Mouse (Mus musculus): Measurements from ENCODE around the gene Svs3b. TPM values are rescaled to one million over a fixed set of nuclear protein-coding genes. Genes with fewer than 3 reads are reported as not detected.

The Svs3b gene
- not detected for total RNA-seq (2023)

DNA sequence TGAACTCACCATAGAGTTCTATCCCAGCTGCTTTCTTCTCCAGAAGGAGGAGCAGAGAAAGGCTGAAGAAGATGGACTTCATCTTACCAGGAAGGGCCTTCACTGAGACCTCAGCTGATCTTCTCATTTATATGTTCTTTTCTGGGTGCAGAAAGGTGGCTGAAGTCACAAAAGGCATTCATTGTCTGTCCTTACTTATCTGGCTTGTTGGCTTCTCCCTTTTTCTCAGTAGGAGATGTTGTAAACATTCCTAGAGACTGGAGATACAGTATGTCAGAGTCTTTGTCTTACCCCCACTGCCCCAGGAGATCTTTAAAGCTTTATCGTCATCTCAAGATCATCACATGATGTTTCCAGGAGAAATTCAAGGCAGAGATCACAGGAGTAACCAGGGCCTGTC lies at the start of gene Svs3b:
Gene Svs3b (minus strand): TSS at position 101 of the 400 bp plus-strand sequence.

DNA sequence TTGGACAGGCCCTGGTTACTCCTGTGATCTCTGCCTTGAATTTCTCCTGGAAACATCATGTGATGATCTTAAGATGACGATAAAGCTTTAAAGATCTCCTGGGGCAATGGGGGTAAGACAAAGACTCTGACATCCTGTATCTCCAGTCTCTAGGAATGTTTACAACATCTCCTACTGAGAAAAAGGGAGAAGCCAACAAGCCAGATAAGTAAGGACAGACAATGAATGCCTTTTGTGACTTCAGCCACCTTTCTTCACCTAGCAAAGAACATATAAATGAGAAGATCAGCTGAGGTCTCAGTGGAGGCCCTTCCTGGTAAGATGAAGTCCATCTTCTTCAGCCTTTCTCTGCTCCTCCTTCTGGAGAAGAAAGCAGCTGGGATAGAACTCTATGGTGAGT lies 32.5 kb upstream of the Svs3b start, which contains the start of gene Svs3a:
Gene Svs3a (plus strand): TSS at position 301 of the 400 bp plus-strand sequence.

GRCm38 (mm10) chr2:164278359-164278758 lies 21.9 kb upstream of the Svs3b start, which contains the start of gene Svs4:
Svs4 (minus strand) TSS chr2:164278459.

DNA sequence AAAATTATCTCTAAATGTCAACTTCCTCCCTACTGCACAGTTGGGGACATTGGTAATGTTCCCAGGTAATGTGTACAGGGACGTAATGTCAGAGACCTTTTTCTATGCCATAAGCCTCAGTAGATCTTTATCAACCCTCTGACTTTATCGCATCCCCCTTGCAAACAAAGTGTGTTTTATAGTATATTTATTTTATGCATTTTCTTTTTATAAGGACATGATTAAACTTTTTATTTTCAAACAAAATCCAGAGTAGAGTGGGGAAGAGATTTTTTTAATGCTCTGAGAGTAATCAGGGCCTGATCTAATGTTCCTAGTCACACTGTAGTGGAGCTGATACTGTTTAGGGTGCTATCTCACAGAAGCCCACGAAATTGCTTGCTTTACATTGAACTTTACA lies 18.1 kb downstream of the Svs3b start, which contains the start of gene Svs2:
Gene Svs2 (minus strand): TSS at position 101 of the 400 bp plus-strand sequence.

GRCm38 (mm10) chr2:164221522-164221921 lies 34.9 kb downstream of the Svs3b start, which contains the start of gene Wfdc15b:
Wfdc15b (minus strand) TSS chr2:164221660.

Other genes with a start within 250 kb of the Svs3b start
- gene Pabpc1l, start 231.2 kb downstream of the Svs3b start, total RNA-seq (2023), result 1 to 10 TPM; 2.4 to 3.4 TPM
- gene Stk4, start 186.3 kb downstream of the Svs3b start, total RNA-seq (2023), result 100 to 1,000 TPM; 135 to 141 TPM
- 10 to 100 TPM; 62.5 to 62.7 TPM for gene Tomm34, start 185.5 kb downstream of the Svs3b start, total RNA-seq (2023)
- not detected for gene Kcns1, start 85.5 kb downstream of the Svs3b start, total RNA-seq (2023)
- not detected for gene Wfdc5, start 73.9 kb downstream of the Svs3b start, total RNA-seq (2023)
- not detected for gene Wfdc12, start 66.0 kb downstream of the Svs3b start, total RNA-seq (2023)
- gene Wfdc15a, start 56.5 kb downstream of the Svs3b start, total RNA-seq (2023), result not detected
- not detected for gene Wfdc15b, start 35.0 kb downstream of the Svs3b start, total RNA-seq (2023)
- gene Svs2, start 18.2 kb downstream of the Svs3b start, total RNA-seq (2023), result not detected
- not detected for gene Svs4, start 21.8 kb upstream of the Svs3b start, total RNA-seq (2023)
- not detected for gene Svs3a, start 32.6 kb upstream of the Svs3b start, total RNA-seq (2023)
- gene Svs6, start 60.1 kb upstream of the Svs3b start, total RNA-seq (2023), result not detected
- not detected for gene Svs5, start 76.1 kb upstream of the Svs3b start, total RNA-seq (2023)
- gene Slpi, start 132.5 kb upstream of the Svs3b start, total RNA-seq (2023), result 100 to 1,000 TPM; 227 to 229 TPM
- not detected for gene Rbpjl, start 146.5 kb upstream of the Svs3b start, total RNA-seq (2023)
- not detected for gene Matn4, start 148.5 kb upstream of the Svs3b start, total RNA-seq (2023)
- 10 to 100 TPM; 13.2 to 13.8 TPM for gene Sdc4, start 187.2 kb upstream of the Svs3b start, total RNA-seq (2023)
- gene Sys1, start 200.3 kb upstream of the Svs3b start, total RNA-seq (2023), result 10 to 100 TPM; 35.5 to 36.0 TPM
- gene Gm20458, start 204.3 kb upstream of the Svs3b start, total RNA-seq (2023), result 10 to 100 TPM; 10.9 to 12.8 TPM
- not detected for gene Trp53tg5, start 217.1 kb upstream of the Svs3b start, total RNA-seq (2023)
- 10 to 100 TPM; 11.1 to 19.7 TPM for gene Dbndd2, start 229.5 kb upstream of the Svs3b start, total RNA-seq (2023)
- 10 to 100 TPM; 74.5 to 76.9 TPM for gene Pigt, start 240.9 kb upstream of the Svs3b start, total RNA-seq (2023)

Measured in monocyte, adult 59 days (primary cell).